Mouse (Mus musculus) ovary, adult 18-20 months (tissue): Measurements from ENCODE around the gene Chst15.

Experiments used
- DNase-seq: peaks from one replicate; pipeline ENCODE4 v3.0.0; 2022; ENCODE audit warnings: low spot score, mixed read lengths

Chst15 gene

DNA sequence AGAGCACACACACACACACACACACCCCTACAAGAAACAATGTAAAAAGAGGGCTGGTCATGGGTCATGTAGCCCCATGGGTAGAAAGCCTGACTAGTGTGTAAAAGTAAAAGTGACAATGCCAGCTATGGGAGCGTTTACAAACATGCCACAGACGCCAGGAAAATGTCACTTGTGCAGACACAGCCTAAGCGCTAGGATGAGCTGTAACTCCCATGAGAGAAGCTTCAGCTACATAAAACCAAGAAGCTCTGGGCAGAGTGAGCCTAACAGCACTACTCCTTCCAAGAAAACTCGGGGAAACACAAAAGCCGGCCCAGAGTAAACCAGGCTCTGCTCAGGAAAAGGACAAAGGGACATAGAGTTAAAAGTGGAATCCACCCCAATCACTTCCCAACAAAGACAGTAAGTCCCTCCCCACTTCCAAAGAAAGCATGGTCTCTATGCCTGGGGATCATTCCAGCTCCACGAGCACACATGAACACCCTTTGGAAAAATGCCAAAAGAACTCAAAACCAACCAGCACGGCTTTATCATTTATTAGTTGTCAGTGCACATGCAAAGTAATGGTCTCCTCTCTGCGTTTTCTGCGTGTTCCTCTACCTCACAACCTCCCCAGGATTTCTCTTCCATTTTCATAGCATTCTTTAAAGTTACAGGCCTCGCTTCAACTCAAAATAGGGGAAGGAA lies 93.4 kb downstream of the Chst15 start:
- no peak for DNase-seq

DNA sequence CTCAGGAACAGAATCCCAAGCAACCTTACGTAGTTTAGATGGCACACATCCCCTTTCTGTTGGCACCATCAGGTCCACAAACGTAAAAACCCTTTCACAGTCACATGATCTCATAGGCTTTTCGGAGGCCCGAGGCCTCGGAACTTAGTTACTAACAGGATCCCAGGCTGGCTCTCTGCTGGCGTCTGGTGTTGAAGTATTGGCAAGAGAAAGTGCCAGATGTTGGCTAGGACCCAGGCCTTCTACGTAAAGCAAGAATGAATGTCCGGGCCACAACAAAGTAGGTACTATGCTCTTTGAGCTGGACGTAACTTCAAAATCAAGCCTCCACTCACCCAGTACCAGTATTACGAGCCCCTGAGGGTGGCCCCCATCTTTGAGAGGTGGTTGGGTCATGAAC lies 103.0 kb downstream of the Chst15 start:
- DNase-seq: no peak

DNA sequence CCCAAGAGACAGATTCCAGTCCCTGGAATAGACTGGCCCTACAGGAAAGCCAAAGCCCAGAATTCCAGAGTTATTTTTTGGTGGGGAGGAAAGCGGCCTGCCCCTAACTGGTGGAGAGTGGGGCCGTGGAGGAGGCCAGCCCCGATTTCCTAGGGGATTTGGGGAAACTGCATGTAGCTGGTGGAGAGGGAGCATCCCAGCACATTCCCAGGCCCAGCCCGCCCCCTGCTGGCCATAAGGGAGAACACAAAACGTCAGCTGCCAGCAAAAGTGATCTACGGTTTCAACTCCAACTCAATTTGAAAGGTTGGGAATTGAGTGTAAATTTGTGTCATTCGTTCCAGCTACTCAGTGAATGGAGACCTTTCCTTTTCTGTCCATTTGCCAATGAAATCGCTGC lies 103.6 kb downstream of the Chst15 start:
- DNase-seq: no peak

DNA sequence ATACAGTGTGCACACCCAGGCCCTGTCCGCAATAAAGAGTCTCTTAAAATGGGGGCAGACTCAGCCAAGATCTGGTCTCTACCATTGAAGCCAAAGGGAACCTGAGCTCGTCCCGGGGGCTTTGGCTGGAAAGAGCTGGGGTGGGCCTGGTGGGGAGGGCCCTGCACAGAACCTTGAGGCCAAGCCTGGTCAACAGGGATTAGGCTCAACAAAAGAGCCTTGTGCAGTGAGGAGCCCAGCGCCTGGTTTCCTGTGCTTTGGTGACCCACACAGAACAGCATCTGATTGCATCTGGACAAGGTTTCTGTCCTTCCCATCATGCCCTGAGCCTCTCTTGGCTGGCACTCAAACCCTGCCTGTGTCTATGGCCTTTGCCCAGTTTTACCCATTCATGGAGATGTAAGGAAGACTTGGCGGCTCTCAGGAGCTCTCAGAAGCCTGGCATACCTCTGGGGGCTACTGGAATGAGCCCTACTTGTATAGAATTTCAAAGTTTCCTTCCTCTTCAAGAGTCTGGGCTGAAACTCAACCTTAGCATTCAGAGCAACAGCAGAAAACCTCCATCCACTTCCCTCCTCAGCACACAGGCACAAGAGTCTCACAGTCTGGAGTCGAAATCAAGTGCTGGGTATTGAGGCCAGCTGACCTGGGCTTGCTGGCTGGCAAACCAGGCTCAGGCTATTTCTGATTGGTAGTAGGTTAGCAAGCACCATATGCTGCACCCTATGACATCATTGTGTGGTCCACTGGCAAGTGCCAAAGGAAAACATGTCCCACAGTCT lies 104.9 kb downstream of the Chst15 start:
- DNase-seq: no peak

DNA sequence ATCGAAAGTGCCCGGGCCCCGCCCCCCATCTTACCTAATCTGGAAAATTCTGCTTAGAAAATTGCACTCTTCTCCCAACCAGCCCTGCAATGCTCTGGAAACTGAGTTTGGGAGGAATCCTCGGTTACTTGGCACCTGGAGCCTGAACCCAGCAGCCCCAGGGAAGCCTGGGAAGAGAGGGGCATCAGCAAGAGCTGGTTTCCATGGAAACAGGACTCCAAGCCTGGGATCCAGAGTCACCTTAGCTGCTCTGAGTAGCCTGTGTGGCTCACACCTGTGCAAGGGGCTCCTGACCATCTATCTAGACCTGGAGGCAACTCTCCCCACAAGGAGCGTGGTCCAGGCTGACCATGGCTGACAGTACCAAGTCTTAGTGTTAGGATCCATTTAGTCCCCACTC lies 106.4 kb downstream of the Chst15 start:
- DNase-seq: no peak

DNA sequence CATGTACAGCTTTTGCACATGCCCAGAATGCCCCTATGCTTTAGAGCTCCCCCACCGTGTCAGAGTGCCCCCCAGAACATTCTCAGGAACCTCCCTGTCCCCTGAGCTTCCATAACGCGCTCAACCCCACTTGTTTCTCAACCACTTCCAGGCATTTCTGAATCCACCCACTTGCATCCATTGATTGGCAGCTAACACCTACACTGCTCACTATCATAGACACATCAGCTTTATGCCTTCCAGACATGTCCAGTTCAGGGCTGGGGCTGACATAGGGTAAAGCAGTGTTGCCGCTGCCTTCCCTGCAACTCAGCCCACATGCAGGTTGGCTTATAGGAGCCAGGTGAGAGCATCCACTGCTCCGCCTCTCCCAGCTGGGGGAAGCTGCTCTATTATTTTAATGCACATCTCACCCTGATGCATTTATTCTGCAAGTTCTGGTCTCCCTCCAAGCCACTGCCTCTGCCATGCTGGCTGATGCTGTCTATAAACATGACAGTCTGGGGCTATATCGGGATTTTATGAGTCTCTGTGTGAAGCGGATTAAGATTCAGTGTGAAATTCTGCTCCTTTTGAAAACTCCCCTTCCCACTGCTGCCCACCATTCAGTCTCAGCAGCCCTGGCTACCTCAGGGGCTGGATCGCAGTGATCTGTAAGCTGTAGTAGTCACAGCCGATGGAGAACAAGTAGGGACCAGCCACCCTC lies 107.9 kb downstream of the Chst15 start:
- no peak for DNase-seq

DNA sequence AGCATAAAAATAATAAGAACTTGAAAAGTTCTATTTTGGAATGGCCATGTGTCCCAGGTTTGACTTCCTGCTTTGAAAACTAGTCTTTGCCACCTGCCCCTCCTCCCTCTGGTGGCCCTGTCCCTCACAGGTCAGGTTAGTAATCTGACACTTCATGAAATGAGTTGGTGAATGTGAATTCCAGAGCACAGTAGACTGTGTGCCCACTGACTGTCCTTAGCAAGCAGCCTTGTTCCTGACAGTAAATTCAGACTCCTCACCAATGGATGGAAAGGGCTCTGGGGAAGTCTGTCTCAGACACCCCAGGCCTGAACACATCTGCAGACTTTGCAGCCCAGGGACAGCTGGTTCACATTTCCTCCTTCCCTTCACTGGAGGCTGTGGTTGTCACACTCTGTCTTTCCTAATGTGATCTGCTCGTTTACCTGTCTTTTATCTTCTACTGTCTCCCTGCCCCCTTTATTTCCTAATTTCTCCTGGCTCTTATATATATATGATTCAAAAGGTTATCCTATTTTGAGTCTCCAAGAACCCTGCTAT lies 112.9 kb downstream of the Chst15 start:
- no peak for DNase-seq

DNA sequence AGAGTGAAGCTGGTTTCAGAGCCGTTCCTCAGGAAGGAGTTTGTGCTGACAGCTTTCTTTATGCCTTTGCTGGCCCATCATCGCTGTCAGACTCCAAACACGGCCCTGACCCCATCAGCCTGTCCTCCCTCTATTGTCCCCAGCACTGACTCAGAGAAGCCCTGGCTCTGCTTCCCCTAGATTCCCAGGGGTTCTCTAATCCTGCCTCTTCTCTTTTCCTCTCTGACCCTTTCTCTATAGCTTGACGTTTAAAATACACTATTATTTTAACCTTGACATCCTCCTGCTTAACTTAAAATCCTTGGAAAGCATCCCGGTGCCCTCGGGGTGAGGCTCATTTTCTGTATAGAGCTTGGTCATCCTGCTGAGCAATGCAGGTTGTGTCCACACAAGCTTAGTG lies 117.3 kb downstream of the Chst15 start:
- no peak for DNase-seq

DNA sequence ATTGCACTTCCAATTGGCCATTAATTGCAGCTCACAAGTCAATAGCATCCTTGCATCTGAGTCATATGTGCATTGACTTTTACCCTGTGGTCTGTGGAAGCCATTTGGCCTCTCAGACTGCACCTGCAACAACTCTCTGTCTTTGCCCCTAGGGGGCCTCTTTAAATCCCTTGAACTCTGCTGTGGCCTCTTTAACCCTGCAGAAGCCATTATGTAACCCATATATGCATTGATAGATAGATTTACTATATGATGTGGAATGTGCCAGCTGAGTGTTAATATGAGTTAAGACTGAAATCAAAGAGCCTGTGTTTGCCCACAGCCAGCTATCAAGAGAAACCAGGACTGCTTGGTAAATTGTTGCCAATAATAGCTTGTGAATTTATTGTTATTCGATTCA lies 118.2 kb downstream of the Chst15 start:
- DNase-seq: no peak

DNA sequence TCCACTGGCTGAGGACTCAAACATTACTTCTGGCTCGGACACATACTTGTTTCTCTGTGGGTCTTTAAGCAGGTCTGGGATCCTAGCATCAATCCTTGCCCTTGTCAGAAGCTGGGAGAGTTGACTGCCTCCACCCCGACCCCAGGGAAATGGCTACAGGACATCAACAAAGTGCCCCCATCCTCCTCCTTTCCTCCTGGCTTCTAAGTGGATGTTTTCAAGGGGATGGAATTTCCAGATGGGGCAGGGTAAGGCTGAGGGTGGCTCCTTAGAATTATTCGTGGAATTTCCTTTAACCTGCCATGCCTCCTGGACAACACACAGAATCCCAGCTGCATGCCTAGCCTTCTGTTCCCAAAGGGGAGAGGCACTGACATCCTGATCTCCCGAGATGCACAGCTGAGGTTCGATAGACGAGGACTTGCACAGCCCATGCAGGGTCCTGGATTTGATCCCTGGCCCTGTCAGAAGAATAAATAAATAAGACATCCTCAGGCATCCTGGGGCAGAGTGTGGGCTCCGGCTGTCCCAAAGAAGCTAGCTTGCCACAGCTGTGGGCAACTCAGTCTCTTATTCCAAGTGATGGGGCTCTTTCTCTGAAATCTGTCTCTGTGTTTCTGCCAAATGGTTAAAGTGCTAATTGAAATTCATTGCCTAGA lies 119.1 kb downstream of the Chst15 start:
- no peak for DNase-seq

DNA sequence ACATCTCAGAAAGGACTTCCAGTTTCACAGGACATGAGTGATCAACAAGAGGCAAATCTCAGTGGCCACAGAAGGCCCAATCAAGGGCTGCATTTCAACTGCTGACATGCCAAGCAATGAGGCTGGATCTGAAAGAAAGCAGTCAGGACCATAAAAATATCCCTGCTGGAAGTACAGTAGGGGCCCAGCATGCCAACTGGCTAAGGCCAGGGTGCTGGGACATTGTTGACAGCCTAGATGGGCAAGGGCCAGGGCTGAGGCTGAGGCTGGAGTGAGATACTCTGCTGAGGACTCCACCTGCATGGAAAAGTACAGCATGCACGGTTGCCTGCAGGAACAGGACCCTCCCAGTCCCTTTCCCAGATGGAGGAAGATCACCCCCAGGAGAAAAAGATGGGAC lies 120.4 kb downstream of the Chst15 start:
- no peak for DNase-seq

DNA sequence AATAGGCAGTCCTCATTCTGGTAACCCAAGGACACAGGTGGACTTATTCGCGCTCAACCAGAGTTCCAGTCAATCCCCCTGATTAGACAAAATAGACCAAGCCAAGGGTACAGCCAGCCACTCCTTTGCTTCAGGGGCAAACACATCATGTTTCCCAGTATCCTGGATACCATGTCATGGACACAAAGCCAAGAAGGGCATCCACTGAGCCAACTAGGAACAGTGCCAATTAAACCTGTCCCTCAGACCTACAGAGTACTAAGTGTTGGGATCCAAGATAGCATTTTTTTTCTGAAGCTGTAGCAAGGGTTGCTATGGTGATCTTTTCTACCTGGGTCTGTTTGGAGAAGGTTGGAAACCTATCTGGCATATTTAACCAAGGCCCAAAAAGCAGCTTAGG lies 123.4 kb downstream of the Chst15 start:
- DNase-seq: no peak

DNA sequence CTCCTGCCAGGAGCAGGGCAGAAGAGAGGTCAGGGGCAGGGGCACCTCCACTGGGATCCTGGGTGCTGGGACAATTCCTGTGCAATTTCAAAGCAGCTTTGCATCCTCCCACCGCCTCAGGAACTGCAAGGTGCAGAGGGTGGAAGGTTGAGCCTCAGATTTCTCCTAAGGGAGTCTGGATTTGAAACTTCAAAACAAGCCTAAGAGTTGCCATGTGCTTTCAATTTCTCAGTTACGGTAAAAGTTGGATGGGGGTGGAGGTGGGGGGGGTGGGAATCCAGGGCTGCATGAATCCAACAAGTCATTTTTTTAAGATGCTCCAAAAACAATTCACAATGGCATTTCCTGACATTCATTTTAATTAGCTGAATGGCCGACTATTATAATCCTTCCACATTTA lies 129.6 kb downstream of the Chst15 start:
- DNase-seq: no peak
